Mouse (Mus musculus) liver, adult 10 weeks (tissue): ENCODE results near the gene Morc2b. TPM values are rescaled to one million over a fixed set of nuclear protein-coding genes. Genes with fewer than 3 reads are reported as not detected.

ENCODE experiments used
- polyA plus RNA-seq: library from polyadenylated mRNA; stranded (reverse); fragments of 350-450 nt; fragmentation: Illumina TruSeq; extraction: RNeasy Lipid Tissue Mini Kit (QIAGEN cat#74804); gene quantifications from one replicate; pipeline ENCODE4 v1.2.3, GENCODE M21; 2014; ENCODE audit warnings: low read depth, low replicate concordance

Gene Morc2b
- not detected for polyA plus RNA-seq

DNA sequence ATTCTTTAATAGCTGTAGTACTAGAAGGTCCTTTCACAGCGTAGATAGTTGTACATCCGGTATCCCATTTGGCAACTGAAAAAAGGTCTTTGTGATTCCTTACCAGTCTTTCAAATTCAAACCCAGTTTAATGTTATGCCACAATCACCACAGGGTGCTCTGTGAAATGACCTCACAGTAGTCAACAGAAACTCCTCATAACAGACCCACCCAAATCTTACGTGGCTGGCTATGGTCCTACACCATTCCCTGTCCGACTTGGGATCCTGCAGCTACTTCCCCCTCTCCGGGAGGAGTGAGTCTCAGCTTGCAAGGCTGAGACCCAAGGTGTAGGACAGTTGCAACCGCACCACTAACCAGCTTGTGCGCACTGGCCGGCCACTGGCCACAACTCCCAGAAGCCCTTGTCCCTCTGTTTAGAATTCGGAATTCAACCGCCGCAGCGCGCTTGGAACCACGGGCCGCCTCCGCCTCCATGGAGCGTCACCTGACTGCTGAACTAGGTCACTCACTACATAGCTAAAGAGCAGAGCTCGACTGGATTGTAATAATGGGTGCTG lies at the start of gene Morc2b:
Gene Morc2b, minus strand, starts transcription at position 423 of the 560 bp plus-strand sequence.

DNA sequence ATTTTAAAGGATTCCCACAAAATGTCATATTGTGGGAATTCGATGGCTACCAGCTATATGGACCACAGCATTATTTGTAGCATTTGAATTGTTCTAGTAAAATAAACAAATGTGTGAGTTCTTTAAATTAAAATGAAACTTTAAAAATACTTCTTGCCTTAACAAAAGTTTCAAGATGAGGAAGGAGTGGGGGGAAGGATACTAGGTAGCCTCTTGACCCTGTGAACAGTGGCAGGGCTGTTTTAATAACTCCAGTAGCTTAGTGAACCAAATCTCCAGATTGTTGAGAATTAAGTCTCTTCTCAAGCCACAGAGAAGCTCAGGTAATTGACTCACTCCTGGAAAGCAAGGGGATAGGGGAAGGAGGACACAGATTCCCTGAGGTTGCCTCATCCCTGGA lies 28.7 kb upstream of the Morc2b start, which contains the start of gene Olfr55:
Gene Olfr55, plus strand, starts transcription at position 301 of the 400 bp plus-strand sequence.

DNA sequence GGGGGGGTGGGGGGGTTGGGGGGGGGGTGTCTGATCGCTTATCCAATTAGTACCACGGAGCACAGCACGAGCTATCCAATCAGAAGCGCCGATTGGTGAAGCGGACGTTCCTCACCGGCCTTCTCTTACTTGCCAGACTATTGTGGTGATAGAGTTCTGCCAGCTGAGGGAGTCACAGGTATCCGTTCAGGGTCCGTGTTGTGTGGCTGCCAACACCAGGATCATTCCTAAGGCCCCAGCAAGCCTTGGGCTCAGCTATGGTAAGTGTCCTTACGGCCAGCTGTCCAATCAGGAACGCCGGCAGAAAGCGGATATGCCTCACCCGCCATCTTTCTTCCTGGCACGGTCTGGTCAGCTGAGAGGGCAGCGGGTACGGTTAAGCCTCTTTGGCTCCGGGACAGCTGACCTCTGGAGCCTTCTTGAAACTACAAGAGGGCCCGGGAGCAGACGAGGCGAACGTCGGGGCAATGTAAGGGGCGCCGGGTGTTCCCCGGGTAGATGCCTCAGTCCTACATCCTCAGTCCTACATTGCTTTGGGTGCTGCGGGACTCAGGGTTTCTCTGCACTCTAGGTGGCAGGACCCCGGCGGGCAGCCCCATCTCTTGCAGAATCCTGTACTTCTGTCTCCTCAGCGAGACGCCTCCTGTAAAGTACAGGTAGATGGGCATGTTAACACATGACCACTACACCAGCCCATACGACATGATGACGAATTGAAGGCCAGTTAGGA lies 50.1 kb downstream of the Morc2b start, which contains the start of gene Zfp563:
Gene Zfp563, plus strand, starts transcription at position 91 of the 730 bp plus-strand sequence.

DNA sequence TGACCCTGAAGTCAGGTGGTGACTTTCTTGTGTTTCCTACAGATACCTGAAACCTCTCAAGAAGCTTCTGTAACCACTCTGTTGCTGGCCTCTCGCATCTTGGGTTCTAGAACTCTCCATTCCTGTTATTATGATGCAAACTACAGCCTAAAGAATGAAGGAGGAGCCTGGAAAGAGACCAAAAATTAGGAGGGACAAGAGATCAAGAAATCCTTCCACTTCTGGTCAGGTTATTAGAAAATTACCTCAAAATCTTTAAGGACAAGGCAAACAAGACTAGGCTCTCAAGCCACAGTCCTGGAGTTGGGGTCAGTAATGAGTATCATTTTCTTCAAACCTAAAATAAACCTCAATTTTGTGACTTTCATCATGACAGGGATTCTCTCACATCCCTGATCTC lies 71.5 kb downstream of the Morc2b start, which contains the start of gene 4921501E09Rik:
Gene 4921501E09Rik, minus strand, starts transcription at position 101 of the 400 bp plus-strand sequence.

Other genes with a start within 250 kb of the Morc2b start
- 4.7 TPM for gene Zfp870, start 248.0 kb downstream of the Morc2b start, polyA plus RNA-seq
- gene Cyp4f14, start 222.3 kb downstream of the Morc2b start, polyA plus RNA-seq, result 130 TPM
- gene Cyp4f13, start 192.3 kb downstream of the Morc2b start, polyA plus RNA-seq, result 21.9 TPM
- gene Zfp472, start 173.9 kb downstream of the Morc2b start, polyA plus RNA-seq, result 5.4 TPM
- gene Zfp952, start 146.6 kb downstream of the Morc2b start, polyA plus RNA-seq, result 7.5 TPM
- gene Zfp763, start 106.3 kb downstream of the Morc2b start, polyA plus RNA-seq, result 5.7 TPM
- not detected for gene 4921501E09Rik, start 71.6 kb downstream of the Morc2b start, polyA plus RNA-seq
- 8.6 TPM for gene Zfp563, start 50.4 kb downstream of the Morc2b start, polyA plus RNA-seq
- gene Olfr55, start 28.8 kb upstream of the Morc2b start, polyA plus RNA-seq, result not detected
- not detected for gene Olfr239, start 51.6 kb upstream of the Morc2b start, polyA plus RNA-seq
- not detected for gene Olfr1564, start 82.0 kb upstream of the Morc2b start, polyA plus RNA-seq
- 13.7 TPM for gene Zfp955a, start 115.5 kb upstream of the Morc2b start, polyA plus RNA-seq
- not detected for gene Olfr63, start 125.0 kb upstream of the Morc2b start, polyA plus RNA-seq
- gene Zfp955b, start 149.9 kb upstream of the Morc2b start, polyA plus RNA-seq, result 7.9 TPM
- gene Zfp81, start 219.2 kb upstream of the Morc2b start, polyA plus RNA-seq, result 8.5 TPM